Mouse (Mus musculus) heart, embryonic 14.5 days (tissue): ENCODE results near the gene Gzmm. TPM values are rescaled to one million over a fixed set of nuclear protein-coding genes. Genes with fewer than 3 reads are reported as not detected.
A peak's percentile ranks its signal among the peaks of the same experiment; 100 is the strongest.

Source experiments
- ATAC-seq: fragments of 200-750 bp; cut with Nextera tagmentation; 2 replicates; pipeline ENCODE4 v1.8.0; 2017; ENCODE audit warnings: low read depth, moderate TSS enrichment; ENCODE audit not compliant: insufficient number of reproducible peaks, insufficient read depth, low FRiP score
- H3K27ac ChIP-seq, 2 experiments: fragments of 200-500 bp in 1 of 2; fragments of 300-500 bp in 1 of 2; sonication (generic) in 1 of 2; replicated peaks in 1 of 2; 2 replicates each; pipeline ENCODE4 v1.5.1; 2012 to 2014; ENCODE audit warnings: low read depth in 2 of 2, low read length in 2 of 2, control low read depth in 1 of 2, mild to moderate bottlenecking in 1 of 2, mixed read lengths in 1 of 2; ENCODE audit not compliant: control insufficient read depth in 1 of 2, insufficient read depth in 1 of 2
- H3K27me3 ChIP-seq: fragments of 300-500 bp; sonication (generic); 2 replicates; pipeline ENCODE4 v1.6.1; 2014; ENCODE audit warnings: mild to moderate bottlenecking, low read length, control low read depth; ENCODE audit not compliant: control insufficient read depth, insufficient read depth
- H3K36me3 ChIP-seq: fragments of 300-500 bp; sonication (generic); 2 replicates; pipeline ENCODE4 v1.6.1; 2014; ENCODE audit warnings: mild to moderate bottlenecking, control low read depth, low read length, mixed read lengths; ENCODE audit not compliant: control insufficient read depth, insufficient read depth
- H3K4me1 ChIP-seq, 2 experiments: fragments of 200-500 bp in 1 of 2; fragments of 300-500 bp in 1 of 2; sonication (generic) in 1 of 2; 2 replicates each; pipeline ENCODE4 v1.6.1; 2012 to 2014; ENCODE audit warnings: low read length in 2 of 2, control low read depth in 1 of 2, mixed read lengths in 1 of 2; ENCODE audit not compliant: control insufficient read depth in 2 of 2, insufficient read depth in 2 of 2
- H3K4me2 ChIP-seq: fragments of 300-500 bp; sonication (generic); 2 replicates; pipeline ENCODE4 v1.6.1; 2014; ENCODE audit warnings: mild to moderate bottlenecking, low read length
- H3K4me3 ChIP-seq, 2 experiments: fragments of 200-500 bp in 1 of 2; fragments of 300-500 bp in 1 of 2; sonication (generic) in 1 of 2; 2 replicates each; pipeline ENCODE4 v1.5.1; 2012 to 2014; ENCODE audit warnings: low read length in 2 of 2, mild to moderate bottlenecking in 2 of 2, control low read depth in 1 of 2, low read depth in 1 of 2, moderate library complexity in 1 of 2; ENCODE audit not compliant: control insufficient read depth in 1 of 2, insufficient read depth in 1 of 2
- H3K9ac ChIP-seq: fragments of 300-500 bp; sonication (generic); 2 replicates; pipeline ENCODE4 v1.6.1; 2014; ENCODE audit warnings: mild to moderate bottlenecking, low read length
- H3K9me3 ChIP-seq: fragments of 300-500 bp; sonication (generic); 2 replicates; pipeline ENCODE4 v1.6.1; 2016; ENCODE audit warnings: low read length, control low read depth; ENCODE audit not compliant: control insufficient read depth
- WGBS: fragments of 180-500 bp; shearing (Covaris S2); extraction: QIAGEN DNeasy Blood & Tissue Kit; methylation state at CpG from one replicate; pipeline ENCODE4 v1.1.7; 2014; 5-methylcytosine and 5-hydroxymethylcytosine counted together
- polyA plus RNA-seq: library from polyadenylated mRNA; unstranded; fragments of >200 nt; fragmentation: Nextera tagmentation; extraction: Ambion mirVana; gene quantifications from 2 replicates; pipeline ENCODE4 v1.2.1, GENCODE M21; 2014

Gene Gzmm
- polyA plus RNA-seq, 1 experiment from 2014 or later, result 0.77 TPM

- no peak for ATAC-seq
- Histone ChIP-seq H3K27me3 (peaks cover 60% of the 10 kb centered on the region), H3K9ac (no peak overlapping the region), H3K9me3 (no peaks in the 10 kb centered on the region), H3K27ac (no peak overlapping the region), H3K4me3 (peak overlapping the region in 1 of 2 experiments; percentile 67; a peak in 2 of 4 replicates), H3K36me3 (no peaks in the 10 kb centered on the region), H3K4me2 (peak overlapping the region; percentile 91), H3K4me1 (peaks cover 0 to 17% of the 10 kb centered on the region in 2 experiments; a peak in 3 of 4 replicates)
- 5% methylated on average over 43 of the region's 43 CpGs for WGBS
These were observed 29.0 kb downstream of the Gzmm start for GRCm38 (mm10) chr10:79717640-79718357.

DNA sequence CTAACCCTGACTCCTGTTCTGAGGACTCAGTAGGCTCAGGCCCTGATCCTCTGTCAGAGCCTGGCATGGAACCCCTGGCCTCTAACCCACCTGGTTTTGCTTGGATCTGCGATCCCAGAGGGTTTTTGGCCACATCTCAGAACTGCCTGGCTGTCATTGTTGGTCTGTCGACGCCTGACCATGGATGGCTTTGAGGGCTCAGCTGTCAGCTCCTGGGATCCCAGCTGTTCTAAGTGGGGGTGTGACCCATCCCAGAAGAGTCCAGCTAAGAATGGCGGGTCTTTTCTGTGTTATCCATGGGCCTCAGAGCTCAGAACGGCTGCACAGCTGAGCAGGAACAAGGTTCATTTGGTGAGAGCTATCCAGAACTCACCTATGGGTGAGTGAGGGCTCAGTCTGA is 32.3 kb downstream of the Gzmm start:
- Histone ChIP-seq H3K36me3 (no peaks in the 10 kb centered on the region), H3K27me3 (peaks cover 41% of the 10 kb centered on the region), H3K4me1 (peaks cover 4 to 23% of the 10 kb centered on the region in 2 experiments; a peak in 3 of 4 replicates), H3K27ac (no peak overlapping the region), H3K4me2 (no peak overlapping the region), H3K9ac (no peak overlapping the region), H3K9me3 (no peaks in the 10 kb centered on the region), H3K4me3 (no peak overlapping the region)
- WGBS, result 54% methylated on average over 5 of the region's 5 CpGs
- no peak for ATAC-seq

- WGBS, result 66% methylated on average over 6 of the region's 6 CpGs
- Histone ChIP-seq H3K36me3 (no peaks in the 10 kb centered on the region), H3K4me1 (peaks cover 4 to 8% of the 10 kb centered on the region in 2 experiments; a peak in 2 of 4 replicates), H3K27ac (no peak overlapping the region), H3K27me3 (peaks cover 23% of the 10 kb centered on the region), H3K4me3 (no peak overlapping the region), H3K4me2 (no peak overlapping the region), H3K9ac (no peak overlapping the region), H3K9me3 (no peaks in the 10 kb centered on the region)
- ATAC-seq, result no peak
These were observed 34.2 kb downstream of the Gzmm start for GRCm38 (mm10) chr10:79723047-79723446.

DNA sequence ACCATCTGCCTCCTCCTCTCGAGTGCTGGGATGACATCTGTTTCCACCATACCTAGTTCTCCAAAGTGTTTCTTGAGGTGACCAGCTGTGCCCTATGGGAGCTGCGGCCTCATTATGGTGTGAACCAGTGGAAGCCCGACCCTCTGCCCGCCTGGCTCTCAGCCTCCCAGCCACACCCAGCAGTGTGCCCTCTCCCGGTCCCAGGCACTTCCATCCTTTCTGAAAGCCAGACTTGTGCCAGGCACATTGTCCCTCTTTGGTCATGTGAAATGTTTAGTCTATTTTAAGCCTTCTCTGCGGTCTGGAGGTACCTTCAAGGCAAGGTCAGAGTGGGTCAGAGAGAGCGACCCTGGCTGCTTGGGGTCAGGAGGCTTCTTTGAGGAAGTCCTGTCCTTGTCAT is 34.9 kb downstream of the Gzmm start:
- Histone ChIP-seq H3K36me3 (no peaks in the 10 kb centered on the region), H3K4me1 (peaks cover 4 to 8% of the 10 kb centered on the region in 2 experiments; a peak in 2 of 4 replicates), H3K9ac (no peak overlapping the region), H3K9me3 (no peaks in the 10 kb centered on the region), H3K4me2 (no peak overlapping the region), H3K27me3 (peaks cover 16% of the 10 kb centered on the region), H3K4me3 (no peak overlapping the region), H3K27ac (no peak overlapping the region)
- WGBS, result 61% methylated on average over 7 of the region's 7 CpGs
- ATAC-seq, result no peak

DNA sequence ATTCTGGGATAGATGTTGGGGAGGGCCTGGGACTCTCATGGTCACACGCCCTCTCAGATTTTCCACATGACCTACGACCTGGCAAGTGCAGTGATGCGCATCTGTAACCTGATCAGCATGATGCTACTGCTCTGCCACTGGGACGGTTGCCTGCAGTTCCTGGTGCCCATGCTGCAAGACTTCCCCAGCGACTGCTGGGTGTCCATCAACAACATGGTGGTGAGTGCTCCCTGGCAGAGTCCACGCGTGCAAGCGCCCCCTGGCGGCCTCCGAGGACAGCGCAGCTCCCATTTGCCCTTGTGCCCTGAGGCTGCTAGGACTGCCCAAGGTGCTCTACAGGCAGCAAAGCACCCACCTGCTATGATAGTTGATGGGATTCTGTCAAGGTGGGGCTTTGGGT is 37.3 kb downstream of the Gzmm start:
- H3K4me1 ChIP-seq, result peaks cover 6 to 12% of the 10 kb centered on the region in 2 experiments; a peak in 3 of 4 replicates

DNA sequence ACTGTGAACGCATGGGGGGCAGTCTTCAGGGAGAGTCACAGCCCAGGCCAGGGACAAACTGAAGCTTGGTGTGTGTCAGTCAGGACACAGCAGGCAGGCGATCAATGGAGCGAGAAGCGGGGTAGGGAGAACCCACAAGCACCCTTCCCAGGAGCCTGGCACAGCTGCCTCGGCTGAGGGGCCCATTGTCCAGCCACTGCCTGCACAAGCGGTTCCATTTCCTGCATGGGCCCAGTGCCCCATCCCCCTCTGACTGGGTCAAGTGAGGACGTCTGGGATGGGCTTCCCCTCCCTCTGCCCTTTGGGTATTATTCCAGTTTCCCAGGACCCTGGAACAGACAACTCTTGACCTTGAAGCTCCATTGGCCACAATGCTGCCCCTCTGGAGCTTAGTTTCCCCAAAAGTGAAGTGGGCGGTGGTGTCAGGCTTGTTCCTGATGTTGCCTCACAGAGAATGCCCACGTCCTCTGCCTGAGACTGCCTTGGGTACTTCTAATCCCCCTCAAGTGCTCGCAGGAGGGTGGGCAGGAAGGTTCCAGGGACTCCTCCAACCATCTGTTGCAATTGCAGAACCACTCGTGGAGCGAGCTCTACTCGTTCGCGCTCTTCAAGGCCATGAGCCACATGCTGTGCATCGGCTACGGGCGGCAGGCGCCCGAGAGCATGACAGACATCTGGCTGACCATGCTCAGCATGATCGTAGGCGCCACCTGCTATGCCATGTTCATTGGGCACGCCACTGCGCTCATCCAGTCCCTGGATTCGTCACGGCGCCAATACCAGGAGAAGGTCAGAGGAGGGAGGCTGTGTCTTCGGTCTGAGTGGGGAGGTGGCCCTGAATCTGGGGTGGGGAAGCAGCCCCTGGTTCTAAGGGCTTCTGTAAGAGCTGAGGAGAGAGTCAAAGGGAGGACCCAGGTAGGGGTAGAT is 39.8 kb downstream of the Gzmm start:
- Histone ChIP-seq H3K9me3 (peaks cover 4% of the 10 kb centered on the region; the same call in 1 of the 2 replicates), H3K27ac (no peak overlapping the region), H3K4me3 (no peak overlapping the region), H3K4me2 (no peak overlapping the region), H3K27me3 (no peaks in the 10 kb centered on the region), H3K9ac (no peak overlapping the region), H3K36me3 (no peaks in the 10 kb centered on the region), H3K4me1 (peaks cover 6 to 10% of the 10 kb centered on the region in 2 experiments; a peak in 3 of 4 replicates)
- no peak for ATAC-seq
- 67% methylated on average over 28 of the region's 28 CpGs for WGBS

More for the DNA sequence above, 37.3 kb downstream of the Gzmm start:
- H3K4me3 ChIP-seq, result no peak overlapping the region
- ATAC-seq, result no peak
- H3K27me3 ChIP-seq, result no peaks in the 10 kb centered on the region
- 45% methylated on average over 11 of the region's 11 CpGs for WGBS
- no peak overlapping the region for H3K27ac ChIP-seq
- no peaks in the 10 kb centered on the region for H3K9me3 ChIP-seq
- H3K4me2 ChIP-seq, result no peak overlapping the region
- H3K9ac ChIP-seq, result no peak overlapping the region
- H3K36me3 ChIP-seq, result no peaks in the 10 kb centered on the region

DNA sequence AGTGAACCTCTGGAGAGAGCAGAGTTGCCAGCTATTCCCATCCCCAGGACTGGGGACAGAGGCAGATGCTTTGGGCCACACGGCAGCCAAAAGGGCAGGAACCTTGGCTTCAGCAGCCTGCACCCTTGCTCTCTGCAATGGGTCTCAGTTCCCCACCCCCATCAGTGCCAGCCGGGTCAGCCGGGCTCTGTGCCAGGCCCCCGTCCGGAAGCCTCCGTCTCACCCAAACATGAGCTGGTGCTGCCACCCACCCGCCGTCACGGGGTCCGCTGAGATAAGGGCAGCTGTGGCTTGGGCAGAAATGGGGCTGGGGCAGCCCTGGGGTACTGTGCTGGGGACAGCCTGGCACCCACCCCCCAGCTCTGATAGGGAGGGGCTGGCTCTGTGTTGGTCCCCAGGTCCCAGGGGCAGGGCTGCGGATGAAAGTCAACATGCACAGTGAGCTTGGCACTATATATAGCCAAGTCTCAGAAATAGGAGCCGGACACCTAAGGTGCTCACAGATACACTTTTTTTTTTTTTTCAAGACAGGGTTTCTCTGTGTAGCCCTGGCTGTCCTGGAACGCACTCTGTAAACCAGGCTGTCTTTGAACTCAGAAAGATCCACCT is 40.6 kb downstream of the Gzmm start:
- Histone ChIP-seq H3K36me3 (peaks cover 7% of the 10 kb centered on the region), H3K9ac (0 out of 2 replicates have a peak overlapping the region, but pooled peaks have one; percentile 11), H3K27ac (no peak overlapping the region), H3K4me2 (no peak overlapping the region), H3K4me3 (no peak overlapping the region), H3K4me1 (peaks cover 2 to 4% of the 10 kb centered on the region in 2 experiments; a peak in 3 of 4 replicates), H3K9me3 (peaks cover 4% of the 10 kb centered on the region; the same call in 1 of the 2 replicates), H3K27me3 (no peaks in the 10 kb centered on the region)
- ATAC-seq, result no peak
- WGBS, result 63% methylated on average over 13 of the region's 13 CpGs
